Mouse (Mus musculus) midbrain, embryonic 15.5 days (tissue): ENCODE data around the gene Pus7l. TPM values are rescaled to one million over a fixed set of nuclear protein-coding genes. Genes with fewer than 3 reads are reported as not detected.
"Not testable (repeated sequence)": the region's sequence is repeated elsewhere in the genome, so short reads cannot be mapped to it uniquely, and the experiment has no call there.

Experiments
- ATAC-seq: fragments of 200-750 bp; cut with Nextera tagmentation; replicated peaks from 2 replicates; pipeline ENCODE4 v1.8.0; 2017; ENCODE audit warnings: moderate TSS enrichment
- H3K27ac ChIP-seq: fragments of 300-500 bp; sonication (generic); 2 replicates; pipeline ENCODE4 v1.5.1; 2015; ENCODE audit warnings: mild to moderate bottlenecking, inconsistent platforms
- H3K27me3 ChIP-seq: fragments of 300-500 bp; sonication (generic); replicated peaks from 2 replicates; pipeline ENCODE4 v1.6.1; 2015; ENCODE audit warnings: inconsistent platforms
- H3K36me3 ChIP-seq: fragments of 300-500 bp; sonication (generic); replicated peaks from 2 replicates; pipeline ENCODE4 v1.6.1; 2015; ENCODE audit warnings: inconsistent platforms
- H3K4me1 ChIP-seq: fragments of 300-500 bp; sonication (generic); 2 replicates; pipeline ENCODE4 v1.6.1; 2015; ENCODE audit warnings: inconsistent platforms
- H3K4me2 ChIP-seq: fragments of 300-500 bp; sonication (generic); 2 replicates; pipeline ENCODE4 v1.6.1; 2015; ENCODE audit warnings: inconsistent platforms, mild to moderate bottlenecking, moderate library complexity
- H3K4me3 ChIP-seq: fragments of 300-500 bp; sonication (generic); 2 replicates; pipeline ENCODE4 v1.5.1; 2015; ENCODE audit warnings: mild to moderate bottlenecking, inconsistent platforms
- H3K9ac ChIP-seq: fragments of 300-500 bp; sonication (generic); 2 replicates; pipeline ENCODE4 v1.6.1; 2015; ENCODE audit warnings: mild to moderate bottlenecking, inconsistent platforms
- H3K9me3 ChIP-seq: fragments of 300-500 bp; sonication (generic); 2 replicates; pipeline ENCODE4 v1.6.1; 2016; ENCODE audit warnings: inconsistent platforms
- WGBS: fragments of 180-500 bp; shearing (Covaris S2); methylation state at CpG from one replicate; pipeline ENCODE4 v1.1.7; 2015; ENCODE audit warnings: mixed read lengths; 5-methylcytosine and 5-hydroxymethylcytosine counted together
- polyA plus RNA-seq: library from polyadenylated mRNA; unstranded; fragments of >200 nt; fragmentation: Nextera tagmentation; extraction: Ambion mirVana; gene quantifications from 2 replicates; pipeline ENCODE4 v1.2.1, GENCODE M21; 2015

Gene Pus7l
- polyA plus RNA-seq, 1 experiment from 2014 or later = 5.2 TPM

GRCm38 (mm10) chr15:94488028-94488427, 55.3 kb downstream of the Pus7l start:
- not testable (repeated sequence) for H3K4me1 ChIP-seq, H3K4me2 ChIP-seq, H3K27ac ChIP-seq, ATAC-seq, H3K4me3 ChIP-seq, H3K27me3 ChIP-seq, H3K9me3 ChIP-seq, H3K9ac ChIP-seq, H3K36me3 ChIP-seq
- 94% methylated on average over 2 of the region's 2 CpGs for WGBS

GRCm38 (mm10) chr15:94482555-94482954, 60.8 kb downstream of the Pus7l start:
- WGBS = 81% methylated on average over 2 of the region's 2 CpGs
- no peaks in the 10 kb centered on the region for H3K36me3 ChIP-seq
- H3K4me3 ChIP-seq = no peak overlapping the region
- peaks cover 11% of the 10 kb centered on the region for H3K4me1 ChIP-seq
- no peaks in the 10 kb centered on the region for H3K9me3 ChIP-seq
- H3K9ac ChIP-seq = no peak overlapping the region
- H3K27me3 ChIP-seq = no peaks in the 10 kb centered on the region
- H3K27ac ChIP-seq = no peak overlapping the region
- ATAC-seq = no peak
- no peak overlapping the region for H3K4me2 ChIP-seq

- no peaks in the 10 kb centered on the region for H3K27me3 ChIP-seq
- H3K9ac ChIP-seq = no peak overlapping the region
- no peaks in the 10 kb centered on the region for H3K9me3 ChIP-seq
- H3K4me3 ChIP-seq = no peak overlapping the region
- 91% methylated on average over 4 of the region's 4 CpGs for WGBS
- no peak overlapping the region for H3K27ac ChIP-seq
- peaks cover 11% of the 10 kb centered on the region for H3K4me1 ChIP-seq
- H3K36me3 ChIP-seq = no peaks in the 10 kb centered on the region
- no peak overlapping the region for H3K4me2 ChIP-seq
- ATAC-seq = no peak
These were observed 62.6 kb downstream of the Pus7l start for GRCm38 (mm10) chr15:94480792-94481191.

GRCm38 (mm10) chr15:94480248-94480647, 63.1 kb downstream of the Pus7l start:
- Histone ChIP-seq H3K9me3 (no peaks in the 10 kb centered on the region), H3K4me1 (peaks cover 11% of the 10 kb centered on the region), H3K36me3 (no peaks in the 10 kb centered on the region), H3K27me3 (no peaks in the 10 kb centered on the region), H3K4me2 (no peak overlapping the region), H3K27ac (no peak overlapping the region), H3K9ac (no peak overlapping the region), H3K4me3 (no peak overlapping the region)
- WGBS = 85% methylated on average over 5 of the region's 5 CpGs
- no peak for ATAC-seq

GRCm38 (mm10) chr15:94479513-94480136, 63.7 kb downstream of the Pus7l start:
- WGBS = 69% methylated on average over 3 of the region's 3 CpGs
- Histone ChIP-seq H3K4me1 (peaks cover 11% of the 10 kb centered on the region), H3K27me3 (no peaks in the 10 kb centered on the region), H3K9ac (no peak overlapping the region), H3K9me3 (no peaks in the 10 kb centered on the region), H3K27ac (no peak overlapping the region), H3K4me3 (no peak overlapping the region), H3K4me2 (no peak overlapping the region), H3K36me3 (no peaks in the 10 kb centered on the region)
- no peak for ATAC-seq

GRCm38 (mm10) chr15:94478706-94479105, 64.6 kb downstream of the Pus7l start:
- Histone ChIP-seq H3K27ac (no peak overlapping the region), H3K9ac (no peak overlapping the region), H3K4me1 (peaks cover 11% of the 10 kb centered on the region), H3K9me3 (no peaks in the 10 kb centered on the region), H3K4me2 (0 out of 2 replicates have a peak overlapping the region, but pooled peaks have one; percentile 6), H3K4me3 (no peak overlapping the region), H3K27me3 (no peaks in the 10 kb centered on the region), H3K36me3 (no peaks in the 10 kb centered on the region)
- ATAC-seq = no peak
- 18% methylated on average over 13 of the region's 13 CpGs for WGBS

GRCm38 (mm10) chr15:94477287-94477686, 66.1 kb downstream of the Pus7l start:
- ATAC-seq = 0 out of 2 replicates have a peak, but pooled peaks have one; percentile 37
- Histone ChIP-seq H3K27me3 (no peaks in the 10 kb centered on the region; the same call in 1 of the 2 replicates), H3K36me3 (no peaks in the 10 kb centered on the region), H3K9me3 (no peaks in the 10 kb centered on the region), H3K4me2 (no peak overlapping the region), H3K4me1 (peaks cover 11% of the 10 kb centered on the region), H3K4me3 (no peak overlapping the region), H3K9ac (no peak overlapping the region), H3K27ac (no peak overlapping the region)
- WGBS = 14% methylated on average over 7 of the region's 7 CpGs

- no peaks in the 10 kb centered on the region for H3K36me3 ChIP-seq
- no peaks in the 10 kb centered on the region for H3K9me3 ChIP-seq
- H3K4me2 ChIP-seq = no peak overlapping the region
- 90% methylated on average over 5 of the region's 5 CpGs for WGBS
- H3K27me3 ChIP-seq = no peaks in the 10 kb centered on the region; the same call in 1 of the 2 replicates
- H3K27ac ChIP-seq = no peak overlapping the region
- H3K4me1 ChIP-seq = peaks cover 11% of the 10 kb centered on the region
- no peak for ATAC-seq
- H3K4me3 ChIP-seq = no peak overlapping the region
- no peak overlapping the region for H3K9ac ChIP-seq
These were observed 67.4 kb downstream of the Pus7l start for GRCm38 (mm10) chr15:94475975-94476374.

Other genes starting within 250 kb of the Pus7l start
- 2.1 and 2.5 TPM in 2 replicates for gene Adamts20, start 78.1 kb downstream of the Pus7l start, polyA plus RNA-seq
- 1.3 and 1.8 TPM in 2 replicates for gene Irak4, start 96 bp upstream of the Pus7l start, polyA plus RNA-seq
- 78.6 and 80.5 TPM in 2 replicates for gene Twf1, start 46.3 kb upstream of the Pus7l start, polyA plus RNA-seq
- gene Tmem117, start 85.7 kb upstream of the Pus7l start, polyA plus RNA-seq = 12.3 and 12.4 TPM in 2 replicates